Mouse (Mus musculus) embryonic facial prominence, embryonic 11.5 days (tissue): Measurements from ENCODE around the gene Slc44a3. TPM values are rescaled to one million over a fixed set of nuclear protein-coding genes. Genes with fewer than 3 reads are reported as not detected.
"Not testable (repeated sequence)": the region's sequence is repeated elsewhere in the genome, so short reads cannot be mapped to it uniquely, and the experiment has no call there.

Experiments
- ATAC-seq: fragments of 200-750 bp; cut with Nextera tagmentation; replicated peaks from 2 replicates; pipeline ENCODE4 v1.8.0; 2017; ENCODE audit warnings: low read depth; ENCODE audit not compliant: insufficient number of reproducible peaks, low FRiP score, low TSS enrichment
- DNase-seq: peaks from one replicate; pipeline ENCODE4 v3.0.0-alpha.2; 2015; ENCODE audit warnings: low spot score
- H3K27ac ChIP-seq: fragments of 300-500 bp; sonication (generic); replicated peaks from 2 replicates; pipeline ENCODE4 v1.5.1; 2014; ENCODE audit warnings: mild to moderate bottlenecking, low read depth, low read length, control low read depth
- H3K27me3 ChIP-seq: fragments of 300-500 bp; sonication (generic); 2 replicates; pipeline ENCODE4 v1.6.1; 2014; ENCODE audit warnings: mild to moderate bottlenecking, low read length, moderate library complexity, mixed read lengths; ENCODE audit not compliant: control insufficient read depth, insufficient read depth
- H3K36me3 ChIP-seq: fragments of 300-500 bp; sonication (generic); replicated peaks from 2 replicates; pipeline ENCODE4 v1.6.1; 2014; ENCODE audit warnings: low read depth, mild to moderate bottlenecking, low read length, moderate library complexity, mixed read lengths; ENCODE audit not compliant: control insufficient read depth, insufficient read depth
- H3K4me1 ChIP-seq: fragments of 300-500 bp; sonication (generic); 2 replicates; pipeline ENCODE4 v1.6.1; 2014; ENCODE audit warnings: low read length, mixed read lengths; ENCODE audit not compliant: control insufficient read depth, insufficient read depth
- H3K4me2 ChIP-seq: fragments of 300-500 bp; sonication (generic); 2 replicates; pipeline ENCODE4 v1.6.1; 2014; ENCODE audit warnings: low read depth, mild to moderate bottlenecking, control low read depth, low read length, moderate library complexity
- H3K4me3 ChIP-seq: fragments of 300-500 bp; sonication (generic); 2 replicates; pipeline ENCODE4 v1.5.1; 2014; ENCODE audit warnings: low read depth, low read length, control low read depth
- H3K9ac ChIP-seq: fragments of 300-500 bp; sonication (generic); replicated peaks from 2 replicates; pipeline ENCODE4 v1.6.1; 2014; ENCODE audit warnings: mild to moderate bottlenecking, control low read depth, low read length
- H3K9me3 ChIP-seq: fragments of 300-500 bp; sonication (generic); replicated peaks from 2 replicates; pipeline ENCODE4 v1.6.1; 2016; ENCODE audit warnings: mild to moderate bottlenecking, low read length, inconsistent platforms, mixed read lengths; ENCODE audit not compliant: control insufficient read depth
- WGBS: fragments of 180-500 bp; shearing (Covaris S2); extraction: QIAGEN DNeasy Blood & Tissue Kit; methylation state at CpG from one replicate; pipeline ENCODE4 v1.1.7; 2014; 5-methylcytosine and 5-hydroxymethylcytosine counted together
- polyA plus RNA-seq: library from polyadenylated mRNA; unstranded; fragments of >200 nt; fragmentation: Nextera tagmentation; extraction: Ambion mirVana; gene quantifications from 2 replicates; pipeline ENCODE4 v1.2.1, GENCODE M21; 2014

Gene Slc44a3
- polyA plus RNA-seq, 1 experiment from 2014 or later, result 0.32 TPM

- H3K4me2 ChIP-seq, result no peak overlapping the region
- no peak overlapping the region for H3K27ac ChIP-seq
- ATAC-seq (no peak), DNase-seq (no peak)
- no peak overlapping the region for H3K9ac ChIP-seq
- H3K4me1 ChIP-seq, result no peaks in the 10 kb centered on the region
- H3K27me3 ChIP-seq, result no peaks in the 10 kb centered on the region
- no peaks in the 10 kb centered on the region for H3K36me3 ChIP-seq
- no peaks in the 10 kb centered on the region for H3K9me3 ChIP-seq
- 68% methylated on average over 15 of the region's 15 CpGs for WGBS
- H3K4me3 ChIP-seq, result no peak overlapping the region
Measured at GRCm38 (mm10) chr3:121547851-121548624, 15.8 kb upstream of the Slc44a3 start.

- 65% methylated on average over 5 of the region's 5 CpGs for WGBS
- Histone ChIP-seq H3K4me2 (no peak overlapping the region), H3K4me1 (peaks cover 2% of the 10 kb centered on the region; the same call in 1 of the 2 replicates), H3K27me3 (no peaks in the 10 kb centered on the region), H3K36me3 (no peaks in the 10 kb centered on the region), H3K27ac (no peak overlapping the region), H3K9ac (no peak overlapping the region), H3K4me3 (no peak overlapping the region), H3K9me3 (no peaks in the 10 kb centered on the region)
- DNase-seq (no peak), ATAC-seq (no peak)
Measured at GRCm38 (mm10) chr3:121540621-121541020, 8.4 kb upstream of the Slc44a3 start.

GRCm38 (mm10) chr3:121539871-121540431 lies 7.7 kb upstream of the Slc44a3 start:
- WGBS, result 12% methylated on average over 8 of the region's 8 CpGs
- DNase-seq (peak; percentile 67), ATAC-seq (peak; percentile 55)
- Histone ChIP-seq H3K9ac (no peak overlapping the region), H3K4me2 (no peak overlapping the region), H3K4me3 (no peak overlapping the region), H3K36me3 (no peaks in the 10 kb centered on the region), H3K9me3 (no peaks in the 10 kb centered on the region), H3K4me1 (peaks cover 2% of the 10 kb centered on the region; the same call in 1 of the 2 replicates), H3K27me3 (no peaks in the 10 kb centered on the region), H3K27ac (no peak overlapping the region)

GRCm38 (mm10) chr3:121538847-121539246 lies 6.6 kb upstream of the Slc44a3 start:
- WGBS, result 81% methylated on average over 3 of the region's 3 CpGs
- not testable (repeated sequence) for H3K9ac ChIP-seq, DNase-seq, H3K27ac ChIP-seq, H3K4me3 ChIP-seq, H3K27me3 ChIP-seq, ATAC-seq, H3K36me3 ChIP-seq, H3K4me1 ChIP-seq, H3K4me2 ChIP-seq, H3K9me3 ChIP-seq

- no peaks in the 10 kb centered on the region for H3K9me3 ChIP-seq
- peaks cover 2% of the 10 kb centered on the region; the same call in 1 of the 2 replicates for H3K4me1 ChIP-seq
- no peak overlapping the region for H3K27ac ChIP-seq
- DNase-seq (no peak), ATAC-seq (no peak)
- 80% methylated on average over 3 of the region's 3 CpGs for WGBS
- H3K9ac ChIP-seq, result no peak overlapping the region
- no peaks in the 10 kb centered on the region for H3K36me3 ChIP-seq
- no peaks in the 10 kb centered on the region for H3K27me3 ChIP-seq
- no peak overlapping the region for H3K4me2 ChIP-seq
- no peak overlapping the region for H3K4me3 ChIP-seq
Measured at GRCm38 (mm10) chr3:121537996-121538395, 5.8 kb upstream of the Slc44a3 start.

- Histone ChIP-seq H3K4me3 (no peak overlapping the region), H3K27ac (no peak overlapping the region), H3K4me1 (peaks cover 5% of the 10 kb centered on the region; the same call in 1 of the 2 replicates), H3K9me3 (no peaks in the 10 kb centered on the region), H3K36me3 (no peaks in the 10 kb centered on the region), H3K27me3 (peaks cover 5% of the 10 kb centered on the region), H3K4me2 (no peak overlapping the region), H3K9ac (no peak overlapping the region)
- WGBS, result 82% methylated on average over 9 of the region's 9 CpGs
- ATAC-seq, result no peak
- DNase-seq, result no peak
Measured at GRCm38 (mm10) chr3:121536803-121537202, 4.6 kb upstream of the Slc44a3 start.

- WGBS, result 78% methylated on average over 3 of the region's 3 CpGs
- ATAC-seq (no peak), DNase-seq (peak; percentile 73)
- Histone ChIP-seq H3K27ac (no peak overlapping the region), H3K36me3 (no peaks in the 10 kb centered on the region), H3K4me1 (peaks cover 5% of the 10 kb centered on the region; the same call in 1 of the 2 replicates), H3K4me3 (no peak overlapping the region), H3K27me3 (peaks cover 7% of the 10 kb centered on the region), H3K4me2 (no peak overlapping the region), H3K9me3 (no peaks in the 10 kb centered on the region), H3K9ac (no peak overlapping the region)
Measured at GRCm38 (mm10) chr3:121535813-121536504, 3.8 kb upstream of the Slc44a3 start.
